Mouse (Mus musculus) lung, postnatal 4 days (tissue): Measurements from ENCODE around the gene Efs.

ENCODE experiments used
- DNase-seq, 2 experiments: peaks; one replicate each; pipeline ENCODE4 v3.0.0; 2021

Gene Efs

GRCm38 (mm10) chr14:54920076-54920685, 5.7 kb downstream of the Efs start:
- no peak for DNase-seq

GRCm38 (mm10) chr14:54913343-54913742, 12.6 kb downstream of the Efs start:
- peak in 1 of 2 experiments; percentile 6 for DNase-seq

- DNase-seq, result peak; percentile 74 to 76
Measured at GRCm38 (mm10) chr14:54912886-54913285, 13.0 kb downstream of the Efs start, which contains the start of gene Slc22a17. Gene Slc22a17, minus strand, starts transcription at chr14:54913132.

- DNase-seq, result no peak
Measured at GRCm38 (mm10) chr14:54912109-54912850, 13.6 kb downstream of the Efs start.

GRCm38 (mm10) chr14:54908682-54909081, 17.2 kb downstream of the Efs start:
- DNase-seq, result peak in 1 of 2 experiments; percentile 24

GRCm38 (mm10) chr14:54903641-54904040, 22.3 kb downstream of the Efs start:
- DNase-seq, result no peak

- DNase-seq, result peak in 1 of 2 experiments; percentile 76
Measured at GRCm38 (mm10) chr14:54900383-54900782, 25.5 kb downstream of the Efs start.

GRCm38 (mm10) chr14:54897445-54897844, 28.5 kb downstream of the Efs start:
- DNase-seq, result no peak

GRCm38 (mm10) chr14:54894296-54895151, 31.4 kb downstream of the Efs start:
- DNase-seq, result peak; percentile 74 to 79

GRCm38 (mm10) chr14:54893651-54894181, 32.2 kb downstream of the Efs start:
- peak; percentile 98 to 99 for DNase-seq

- DNase-seq, result no peak
Measured at GRCm38 (mm10) chr14:54892200-54892599, 33.7 kb downstream of the Efs start, which contains the start of gene Pabpn1. Gene Pabpn1, plus strand, starts transcription at chr14:54892500.

GRCm38 (mm10) chr14:54885309-54885708, 40.6 kb downstream of the Efs start:
- DNase-seq, result no peak

GRCm38 (mm10) chr14:54884022-54884712, 41.8 kb downstream of the Efs start:
- no peak for DNase-seq

- peak; percentile 90 to 91 for DNase-seq
Measured at GRCm38 (mm10) chr14:54883154-54884021, 42.5 kb downstream of the Efs start, which contains the start of the genes Bcl2l2 and Gm20521. Gene Bcl2l2, plus strand, starts transcription at chr14:54883377. Gene Gm20521, plus strand, starts transcription at chr14:54883441.

GRCm38 (mm10) chr14:54877048-54877715, 48.7 kb downstream of the Efs start, which contains the start of gene Ppp1r3e:
Gene Ppp1r3e, minus strand, starts transcription at chr14:54877550.
- DNase-seq, result peak; percentile 73 to 75

- peak; percentile 91 to 96 for DNase-seq
Measured at GRCm38 (mm10) chr14:54876539-54877047, 49.3 kb downstream of the Efs start.

- peak in 1 of 2 experiments; percentile 11 for DNase-seq
Measured at GRCm38 (mm10) chr14:54875844-54876538, 49.9 kb downstream of the Efs start.

- DNase-seq, result no peak
Measured at GRCm38 (mm10) chr14:54874165-54874564, 51.8 kb downstream of the Efs start.

- no peak for DNase-seq
Measured at GRCm38 (mm10) chr14:54870861-54871260, 55.1 kb downstream of the Efs start, which contains the start of gene Homez. Gene Homez, minus strand, starts transcription at chr14:54870961.
